Mouse (Mus musculus) heart, postnatal 0 days (tissue): ENCODE measurements around the gene Gm11938. TPM values are rescaled to one million over a fixed set of nuclear protein-coding genes. Genes with fewer than 3 reads are reported as not detected.

Source experiments
- ATAC-seq: fragments of 200-750 bp; cut with Nextera tagmentation; 2 replicates; pipeline ENCODE4 v1.8.0; 2017; ENCODE audit warnings: low read depth, moderate number of reproducible peaks, moderate library complexity; ENCODE audit not compliant: insufficient read depth
- DNase-seq: peaks from one replicate; pipeline ENCODE4 v3.0.0-alpha.2; 2016; ENCODE audit warnings: low spot score
- H3K27ac ChIP-seq: fragments of 300-500 bp; sonication (generic); 2 replicates; pipeline ENCODE4 v1.5.1; 2014; ENCODE audit warnings: low read depth, mild to moderate bottlenecking
- H3K27me3 ChIP-seq: fragments of 300-500 bp; sonication (generic); 2 replicates; pipeline ENCODE4 v1.6.1; 2014; ENCODE audit warnings: low read length, mixed read lengths; ENCODE audit not compliant: control insufficient read depth, insufficient read depth
- H3K36me3 ChIP-seq: fragments of 300-500 bp; sonication (generic); replicated peaks from 2 replicates; pipeline ENCODE4 v1.6.1; 2014; ENCODE audit warnings: low read length, mixed read lengths; ENCODE audit not compliant: control insufficient read depth, insufficient read depth
- H3K4me1 ChIP-seq: fragments of 300-500 bp; sonication (generic); 2 replicates; pipeline ENCODE4 v1.6.1; 2014; ENCODE audit warnings: antibody characterized with exemption; ENCODE audit not compliant: control insufficient read depth, insufficient read depth
- H3K4me2 ChIP-seq: fragments of 300-500 bp; sonication (generic); 2 replicates; pipeline ENCODE4 v1.6.1; 2014; ENCODE audit warnings: low read depth, mild to moderate bottlenecking, low read length, moderate library complexity
- H3K4me3 ChIP-seq: fragments of 300-500 bp; sonication (generic); 2 replicates; pipeline ENCODE4 v1.5.1; 2014; ENCODE audit warnings: low read depth, low read length
- H3K9ac ChIP-seq: fragments of 300-500 bp; sonication (generic); replicated peaks from 2 replicates; pipeline ENCODE4 v1.6.1; 2014; ENCODE audit warnings: low read depth, low read length, mixed read lengths
- H3K9me3 ChIP-seq: fragments of 300-500 bp; sonication (generic); replicated peaks from 2 replicates; pipeline ENCODE4 v1.6.1; 2016; ENCODE audit warnings: low read length; ENCODE audit not compliant: control insufficient read depth
- CTCF ChIP-seq: IDR thresholded peaks from 2 replicates; pipeline ENCODE4 v1.5.1; 2016; ENCODE audit warnings: antibody characterized with exemption, control low read depth, low read depth
- EP300 ChIP-seq: IDR thresholded peaks from 2 replicates; pipeline ENCODE4 v1.6.1; 2016; ENCODE audit warnings: antibody characterized with exemption, low read depth
- WGBS: fragments of 180-500 bp; shearing (Covaris S2); extraction: QIAGEN DNeasy Blood & Tissue Kit; methylation state at CpG from one replicate; pipeline ENCODE4 v1.1.7; 2014; 5-methylcytosine and 5-hydroxymethylcytosine counted together
- polyA plus RNA-seq: library from polyadenylated mRNA; unstranded; fragments of >200 nt; fragmentation: Nextera tagmentation; extraction: Ambion mirVana; gene quantifications from 2 replicates; pipeline ENCODE4 v1.2.1, GENCODE M21; 2015
- total RNA-seq: library from RNA; depleted of rRNA; stranded (reverse); fragments of >200 nt; gene quantifications from 2 replicates; pipeline ENCODE4 v1.2.3, GENCODE M21; 2014; ENCODE audit warnings: low replicate concordance

Gene Gm11938
- total and polyA plus RNA-seq, 2 experiments from 2014 or later: not detected

DNA sequence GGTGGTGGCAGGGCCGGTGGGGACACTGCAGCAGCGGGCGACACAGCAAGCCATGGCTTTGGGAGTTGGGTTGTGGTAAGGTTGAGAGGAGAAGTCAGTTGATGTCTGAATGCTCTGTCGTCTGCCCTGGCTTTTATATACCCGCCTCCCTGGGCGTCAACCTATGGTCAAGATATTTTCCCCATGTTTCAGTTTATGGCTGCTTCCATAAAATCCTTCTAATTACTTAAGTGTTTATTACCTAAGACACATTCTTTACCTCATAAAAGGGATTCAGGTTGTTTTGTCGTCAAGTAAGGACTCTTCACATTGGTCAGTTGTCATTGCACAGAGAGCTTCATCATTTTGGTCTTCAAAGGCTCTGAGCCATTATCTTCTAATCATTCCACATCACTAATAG lies 36.6 kb downstream of the Gm11938 start, which contains the start of gene Krtap3-1:
Gene Krtap3-1 (minus strand): TSS at position 101 of the 400 bp plus-strand sequence.
- TF ChIP-seq CTCF (no peak), EP300 (no peak)
- ATAC-seq: no peak
- WGBS: 85% methylated on average over 7 of the region's 7 CpGs

GRCm38 (mm10) chr11:99562580-99562979 lies 40.5 kb downstream of the Gm11938 start:
- TF ChIP-seq CTCF (no peak), EP300 (no peak)
- Histone ChIP-seq H3K9me3 (no peaks in the 10 kb centered on the region), H3K4me2 (no peak overlapping the region), H3K4me1 (no peaks in the 10 kb centered on the region), H3K4me3 (no peak overlapping the region), H3K27me3 (no peaks in the 10 kb centered on the region), H3K27ac (no peak overlapping the region), H3K36me3 (no peaks in the 10 kb centered on the region), H3K9ac (no peak overlapping the region)
- 73% methylated on average over 6 of the region's 6 CpGs for WGBS
- ATAC-seq: no peak
- no peak for DNase-seq

More for the DNA sequence above, 36.6 kb downstream of the Gm11938 start, which contains the start of gene Krtap3-1:
- no peaks in the 10 kb centered on the region for H3K36me3 ChIP-seq
- H3K27me3 ChIP-seq: no peaks in the 10 kb centered on the region
- H3K27ac ChIP-seq: no peak within 1 kb of the TSS
- no peak within 1 kb of the TSS for H3K4me3 ChIP-seq
- no peaks in the 10 kb centered on the region for H3K9me3 ChIP-seq
- no peak for DNase-seq
- no peak within 1 kb of the TSS for H3K4me2 ChIP-seq
- no peaks in the 10 kb centered on the region for H3K4me1 ChIP-seq
- no peak within 1 kb of the TSS for H3K9ac ChIP-seq

DNA sequence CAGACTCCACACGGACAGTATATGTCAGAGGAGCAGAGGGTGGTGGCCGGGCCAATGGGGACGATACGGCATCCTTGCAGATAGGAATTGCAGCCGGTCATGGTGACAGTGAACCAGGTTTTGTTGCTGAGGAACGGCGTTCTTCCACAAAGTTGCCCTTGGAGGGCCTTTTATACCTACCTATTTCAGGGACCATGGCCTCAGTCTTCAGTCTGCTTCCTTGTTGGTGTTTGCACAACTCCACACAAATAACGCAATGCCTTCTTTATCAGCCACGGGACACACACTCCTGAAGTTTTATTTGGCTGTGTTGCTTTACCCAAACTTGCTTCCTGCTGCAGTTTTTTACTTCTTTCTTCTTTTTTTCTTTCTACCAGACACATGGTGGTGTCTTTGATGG lies 43.7 kb downstream of the Gm11938 start, which contains the start of gene Gm11939:
Gene Gm11939 (minus strand): TSS at position 101 of the 400 bp plus-strand sequence.
- WGBS: 82% methylated on average over 9 of the region's 9 CpGs
- H3K4me3 ChIP-seq: no peak within 1 kb of the TSS
- H3K27me3 ChIP-seq: no peaks in the 10 kb centered on the region
- H3K27ac ChIP-seq: no peak within 1 kb of the TSS
- H3K4me1 ChIP-seq: no peaks in the 10 kb centered on the region
- no peak within 1 kb of the TSS for H3K4me2 ChIP-seq
- no peaks in the 10 kb centered on the region for H3K36me3 ChIP-seq
- H3K9me3 ChIP-seq: no peaks in the 10 kb centered on the region
- TF ChIP-seq CTCF: no peak
- TF ChIP-seq EP300: no peak
- DNase-seq: no peak
- ATAC-seq: no peak
- H3K9ac ChIP-seq: no peak within 1 kb of the TSS

GRCm38 (mm10) chr11:99557976-99558745 lies 44.9 kb downstream of the Gm11938 start:
- no peaks in the 10 kb centered on the region for H3K27me3 ChIP-seq
- H3K9ac ChIP-seq: no peak overlapping the region
- H3K4me1 ChIP-seq: no peaks in the 10 kb centered on the region
- H3K36me3 ChIP-seq: no peaks in the 10 kb centered on the region
- TF ChIP-seq CTCF (no peak), EP300 (no peak)
- no peaks in the 10 kb centered on the region for H3K9me3 ChIP-seq
- WGBS: 63% methylated on average over 3 of the region's 3 CpGs
- ATAC-seq (no peak), DNase-seq (no peak)
- no peak overlapping the region for H3K4me2 ChIP-seq
- no peak overlapping the region for H3K27ac ChIP-seq
- no peak overlapping the region for H3K4me3 ChIP-seq

DNA sequence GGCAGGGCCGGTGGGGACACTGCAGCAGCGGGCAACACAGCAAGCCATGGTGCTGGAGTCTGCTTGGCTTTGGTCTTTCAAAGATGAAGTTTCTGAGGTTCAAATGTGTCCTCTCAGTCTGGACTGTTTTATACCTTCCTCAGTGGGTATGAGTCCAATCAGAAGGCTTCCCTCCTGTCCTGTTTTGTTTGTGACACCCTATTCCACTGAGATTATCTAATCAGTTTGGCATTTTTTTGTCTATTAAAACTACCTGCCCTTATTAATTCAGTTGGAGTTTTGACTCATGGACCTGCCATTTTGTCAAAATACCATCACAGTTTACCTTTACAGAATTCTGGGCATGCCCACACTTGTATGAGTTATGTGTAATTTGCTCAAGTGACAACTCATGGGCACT lies 46.4 kb downstream of the Gm11938 start, which contains the start of gene Krtap3-2:
Gene Krtap3-2 (minus strand): TSS at position 101 of the 400 bp plus-strand sequence.
- no peak for DNase-seq

More for the DNA sequence above, 46.4 kb downstream of the Gm11938 start, which contains the start of gene Krtap3-2:
- no peak for TF ChIP-seq CTCF
- TF ChIP-seq EP300: no peak
- no peaks in the 10 kb centered on the region for H3K9me3 ChIP-seq
- H3K27ac ChIP-seq: no peak within 1 kb of the TSS
- H3K36me3 ChIP-seq: no peaks in the 10 kb centered on the region
- no peaks in the 10 kb centered on the region for H3K4me1 ChIP-seq
- ATAC-seq: no peak
- H3K27me3 ChIP-seq: no peaks in the 10 kb centered on the region
- no peak within 1 kb of the TSS for H3K4me3 ChIP-seq
- 49% methylated on average over 2 of the region's 2 CpGs for WGBS
- H3K4me2 ChIP-seq: no peak within 1 kb of the TSS
- no peak within 1 kb of the TSS for H3K9ac ChIP-seq
